Mouse (Mus musculus) neural tube, embryonic 11.5 days (tissue): ENCODE results near the gene Kcp. TPM values are rescaled to one million over a fixed set of nuclear protein-coding genes. Genes with fewer than 3 reads are reported as not detected.

Source experiments
- ATAC-seq: fragments of 200-750 bp; cut with Nextera tagmentation; 2 replicates; pipeline ENCODE4 v1.8.0; 2017; ENCODE audit warnings: moderate number of reproducible peaks, mild to moderate bottlenecking, moderate TSS enrichment, moderate library complexity; ENCODE audit not compliant: insufficient read depth, low FRiP score, low TSS enrichment
- DNase-seq: peaks from one replicate; pipeline ENCODE4 v3.0.0-alpha.2; 2015; ENCODE audit warnings: low spot score
- H3K27ac ChIP-seq: fragments of 300-500 bp; sonication (generic); 2 replicates; pipeline ENCODE4 v1.5.1; 2014; ENCODE audit warnings: low read depth, mild to moderate bottlenecking, low read length
- H3K27me3 ChIP-seq: fragments of 300-500 bp; sonication (generic); 2 replicates; pipeline ENCODE4 v1.6.1; 2014; ENCODE audit warnings: mild to moderate bottlenecking, low read length, mixed read lengths; ENCODE audit not compliant: control insufficient read depth, insufficient read depth
- H3K36me3 ChIP-seq: fragments of 300-500 bp; sonication (generic); 2 replicates; pipeline ENCODE4 v1.6.1; 2014; ENCODE audit warnings: mild to moderate bottlenecking, low read length, moderate library complexity, mixed read lengths; ENCODE audit not compliant: control insufficient read depth, insufficient read depth
- H3K4me1 ChIP-seq: fragments of 300-500 bp; sonication (generic); 2 replicates; pipeline ENCODE4 v1.6.1; 2014; ENCODE audit warnings: low read length, mixed read lengths; ENCODE audit not compliant: control insufficient read depth, insufficient read depth
- H3K4me2 ChIP-seq: fragments of 300-500 bp; sonication (generic); 2 replicates; pipeline ENCODE4 v1.6.1; 2014; ENCODE audit warnings: low read depth, mild to moderate bottlenecking, moderate library complexity
- H3K4me3 ChIP-seq: fragments of 300-500 bp; sonication (generic); 2 replicates; pipeline ENCODE4 v1.5.1; 2014; ENCODE audit warnings: low read depth, low read length
- H3K9ac ChIP-seq: fragments of 300-500 bp; sonication (generic); 2 replicates; pipeline ENCODE4 v1.6.1; 2014; ENCODE audit warnings: mild to moderate bottlenecking, low read length
- H3K9me3 ChIP-seq: fragments of 300-500 bp; sonication (generic); 2 replicates; pipeline ENCODE4 v1.6.1; 2016; ENCODE audit warnings: low read length; ENCODE audit not compliant: control insufficient read depth
- WGBS: fragments of 180-500 bp; shearing (Covaris S2); extraction: QIAGEN DNeasy Blood & Tissue Kit; methylation state at CpG from one replicate; pipeline ENCODE4 v1.1.7; 2014; 5-methylcytosine and 5-hydroxymethylcytosine counted together
- polyA plus RNA-seq: library from polyadenylated mRNA; unstranded; fragments of >200 nt; fragmentation: Nextera tagmentation; extraction: Ambion mirVana; gene quantifications from 2 replicates; pipeline ENCODE4 v1.2.1, GENCODE M21; 2014

Kcp gene
- polyA plus RNA-seq, result 11.8 and 13.1 TPM in 2 replicates

- Histone ChIP-seq H3K27me3 (peaks cover 23% of the 10 kb centered on the region; the same call in 1 of the 2 replicates), H3K4me3 (peak within 1 kb of the TSS; percentile 46), H3K27ac (no peak within 1 kb of the TSS), H3K4me1 (0 out of 2 replicates have a peak, but pooled peaks cover under 1% of the 10 kb centered on the region), H3K9me3 (no peaks in the 10 kb centered on the region), H3K9ac (peak within 1 kb of the TSS; percentile 63), H3K36me3 (no peaks in the 10 kb centered on the region), H3K4me2 (peak within 1 kb of the TSS; percentile 59)
- ATAC-seq, result peak; percentile 53; the same call in 1 of the 2 replicates
- whole genome bisulfite sequencing, result 2% methylated on average over 44 of the region's 47 CpGs
- peak; percentile 51 for DNase-seq
These were observed at the start of gene Kcp for GRCm38 (mm10) chr6:29507447-29508309. TSS of gene Kcp (minus strand) at chr6:29507952.

GRCm38 (mm10) chr6:29557112-29557511 is 49.4 kb upstream of the Kcp start:
- Histone ChIP-seq H3K9me3 (no peaks in the 10 kb centered on the region), H3K36me3 (peaks cover 3% of the 10 kb centered on the region; the same call in 1 of the 2 replicates), H3K4me3 (no peak overlapping the region), H3K27me3 (no peaks in the 10 kb centered on the region), H3K9ac (no peak overlapping the region), H3K4me2 (no peak overlapping the region), H3K4me1 (no peaks in the 10 kb centered on the region), H3K27ac (no peak overlapping the region)
- 93% methylated on average over 2 of the region's 2 CpGs for WGBS
- ATAC-seq (no peak), DNase-seq (no peak)

- no peak overlapping the region for H3K9ac ChIP-seq
- no peak overlapping the region for H3K4me3 ChIP-seq
- DNase-seq (no peak), ATAC-seq (no peak)
- no peaks in the 10 kb centered on the region for H3K27me3 ChIP-seq
- WGBS, result 92% methylated on average over 2 of the region's 2 CpGs
- H3K9me3 ChIP-seq, result no peaks in the 10 kb centered on the region
- no peaks in the 10 kb centered on the region for H3K4me1 ChIP-seq
- H3K4me2 ChIP-seq, result no peak overlapping the region
- H3K27ac ChIP-seq, result no peak overlapping the region
- peaks cover 2% of the 10 kb centered on the region for H3K36me3 ChIP-seq
These were observed 44.8 kb upstream of the Kcp start for GRCm38 (mm10) chr6:29552526-29552925.

GRCm38 (mm10) chr6:29548086-29548485 is 40.3 kb upstream of the Kcp start:
- Histone ChIP-seq H3K9me3 (no peaks in the 10 kb centered on the region), H3K36me3 (peaks cover 12% of the 10 kb centered on the region), H3K4me2 (no peak overlapping the region), H3K4me1 (no peaks in the 10 kb centered on the region), H3K27me3 (no peaks in the 10 kb centered on the region), H3K27ac (no peak overlapping the region), H3K9ac (no peak overlapping the region), H3K4me3 (no peak overlapping the region)
- DNase-seq (no peak), ATAC-seq (no peak)
- 96% methylated on average over 1 of the region's 1 CpGs for WGBS

- H3K36me3 ChIP-seq, result peaks cover 15% of the 10 kb centered on the region
These were observed 39.8 kb upstream of the Kcp start for GRCm38 (mm10) chr6:29547582-29547981.

GRCm38 (mm10) chr6:29545611-29546010 is 37.9 kb upstream of the Kcp start:
- no peak overlapping the region for H3K4me2 ChIP-seq
- H3K27ac ChIP-seq, result no peak overlapping the region
- DNase-seq (no peak), ATAC-seq (no peak)
- H3K9ac ChIP-seq, result no peak overlapping the region
- no peak overlapping the region for H3K4me3 ChIP-seq
- H3K27me3 ChIP-seq, result no peaks in the 10 kb centered on the region
- WGBS, result 99% methylated on average over 2 of the region's 2 CpGs
- peaks cover 18% of the 10 kb centered on the region for H3K36me3 ChIP-seq
- H3K9me3 ChIP-seq, result no peaks in the 10 kb centered on the region
- H3K4me1 ChIP-seq, result no peaks in the 10 kb centered on the region

More at GRCm38 (mm10) chr6:29547582-29547981, 39.8 kb upstream of the Kcp start:
- H3K4me3 ChIP-seq, result no peak overlapping the region
- H3K27me3 ChIP-seq, result no peaks in the 10 kb centered on the region
- DNase-seq, result no peak
- H3K9me3 ChIP-seq, result no peaks in the 10 kb centered on the region
- H3K4me1 ChIP-seq, result no peaks in the 10 kb centered on the region
- no peak overlapping the region for H3K9ac ChIP-seq
- H3K4me2 ChIP-seq, result no peak overlapping the region
- no peak for ATAC-seq
- H3K27ac ChIP-seq, result no peak overlapping the region

- Histone ChIP-seq H3K9me3 (no peaks in the 10 kb centered on the region), H3K4me3 (no peak overlapping the region), H3K9ac (no peak overlapping the region), H3K27ac (no peak overlapping the region), H3K36me3 (peaks cover 20% of the 10 kb centered on the region), H3K4me2 (no peak overlapping the region), H3K27me3 (no peaks in the 10 kb centered on the region), H3K4me1 (no peaks in the 10 kb centered on the region)
- no peak for ATAC-seq
- no peak for DNase-seq
- WGBS, result 92% methylated on average over 1 of the region's 1 CpGs
These were observed 33.2 kb upstream of the Kcp start for GRCm38 (mm10) chr6:29540956-29541355.

GRCm38 (mm10) chr6:29540223-29540622 is 32.5 kb upstream of the Kcp start:
- H3K27ac ChIP-seq, result no peak overlapping the region
- 79% methylated on average over 6 of the region's 6 CpGs for WGBS
- H3K9me3 ChIP-seq, result no peaks in the 10 kb centered on the region
- no peaks in the 10 kb centered on the region for H3K4me1 ChIP-seq
- no peaks in the 10 kb centered on the region for H3K27me3 ChIP-seq
- DNase-seq, result no peak
- no peak overlapping the region for H3K4me3 ChIP-seq
- no peak overlapping the region for H3K4me2 ChIP-seq
- no peak overlapping the region for H3K9ac ChIP-seq
- peaks cover 13% of the 10 kb centered on the region for H3K36me3 ChIP-seq
- no peak for ATAC-seq

- Histone ChIP-seq H3K4me2 (no peak overlapping the region), H3K27ac (no peak overlapping the region), H3K27me3 (no peaks in the 10 kb centered on the region), H3K9me3 (no peaks in the 10 kb centered on the region), H3K4me3 (no peak overlapping the region), H3K36me3 (peaks cover 11% of the 10 kb centered on the region), H3K9ac (no peak overlapping the region), H3K4me1 (no peaks in the 10 kb centered on the region)
- 89% methylated on average over 8 of the region's 8 CpGs for WGBS
- ATAC-seq, result no peak
- no peak for DNase-seq
These were observed 31.8 kb upstream of the Kcp start for GRCm38 (mm10) chr6:29539502-29539901.
